Mouse (Mus musculus): ENCODE measurements around the gene Gm20388. TPM values are rescaled to one million over a fixed set of nuclear protein-coding genes. Genes with fewer than 3 reads are reported as not detected.

Gene Gm20388
- polyA plus RNA-seq, 1 experiment from 2014 or later = not detected

GRCm38 (mm10) chr8:123132953-123133352 is 3222.3 kb downstream of the Gm20388 start:
- Histone ChIP-seq H3K4me3 (no peak overlapping the region), H3K4me2 (no peak overlapping the region), H3K36me3 (no peaks in the 10 kb centered on the region), H3K4me1 (peaks cover 19% of the 10 kb centered on the region), H3K27me3 (no peaks in the 10 kb centered on the region), H3K27ac (no peak overlapping the region), H3K9me3 (0 out of 2 replicates have a peak, but pooled peaks cover 2% of the 10 kb centered on the region), H3K9ac (no peak overlapping the region)
- no peak for ATAC-seq (ENCODE audit: insufficient number of reproducible peaks, insufficient read depth, low FRiP score, low TSS enrichment, low read depth)
- 93% methylated on average over 2 of the region's 2 CpGs for WGBS

DNA sequence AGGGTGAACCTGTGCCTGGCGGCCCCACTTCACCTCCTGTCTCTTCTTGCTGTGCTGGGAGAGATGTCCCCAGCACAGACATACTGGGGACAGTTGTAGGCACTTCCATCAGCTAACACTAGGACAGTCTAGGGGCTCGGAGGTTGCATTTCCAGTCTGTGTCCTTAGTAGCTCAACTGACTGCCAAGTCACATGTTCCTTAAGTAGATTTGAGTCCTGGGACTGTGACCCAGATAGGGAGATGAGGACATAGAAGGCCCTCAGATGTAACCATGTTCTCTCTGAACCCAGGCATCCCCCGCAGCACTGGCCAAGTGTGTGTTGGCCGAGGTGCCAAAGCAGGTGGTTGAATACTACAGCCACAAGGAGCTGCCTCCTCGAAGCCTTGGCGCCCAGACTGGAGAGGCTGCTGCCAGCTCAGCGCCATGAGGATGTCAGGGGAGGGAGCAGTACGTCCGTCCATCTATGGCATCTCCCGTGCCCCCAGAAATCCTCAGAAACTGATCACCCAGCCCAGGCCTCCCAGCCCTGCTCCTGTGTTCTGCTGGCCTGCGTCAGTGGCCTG is 3223.6 kb downstream of the Gm20388 start:
- no peak for ATAC-seq (ENCODE audit: insufficient number of reproducible peaks, insufficient read depth, low FRiP score, low TSS enrichment, low read depth)
- H3K27ac ChIP-seq = no peak overlapping the region
- H3K4me2 ChIP-seq = no peak overlapping the region
- 88% methylated on average over 11 of the region's 11 CpGs for WGBS
- H3K9ac ChIP-seq = no peak overlapping the region
- no peak overlapping the region for H3K4me3 ChIP-seq
- H3K27me3 ChIP-seq = no peaks in the 10 kb centered on the region
- 0 out of 2 replicates have a peak, but pooled peaks cover 2% of the 10 kb centered on the region for H3K9me3 ChIP-seq
- H3K36me3 ChIP-seq = no peaks in the 10 kb centered on the region
- peaks cover 28% of the 10 kb centered on the region for H3K4me1 ChIP-seq

- H3K4me1 ChIP-seq = peaks cover 28% of the 10 kb centered on the region
- no peak overlapping the region for H3K9ac ChIP-seq
These were observed 3224.8 kb downstream of the Gm20388 start for GRCm38 (mm10) chr8:123135406-123135805.

DNA sequence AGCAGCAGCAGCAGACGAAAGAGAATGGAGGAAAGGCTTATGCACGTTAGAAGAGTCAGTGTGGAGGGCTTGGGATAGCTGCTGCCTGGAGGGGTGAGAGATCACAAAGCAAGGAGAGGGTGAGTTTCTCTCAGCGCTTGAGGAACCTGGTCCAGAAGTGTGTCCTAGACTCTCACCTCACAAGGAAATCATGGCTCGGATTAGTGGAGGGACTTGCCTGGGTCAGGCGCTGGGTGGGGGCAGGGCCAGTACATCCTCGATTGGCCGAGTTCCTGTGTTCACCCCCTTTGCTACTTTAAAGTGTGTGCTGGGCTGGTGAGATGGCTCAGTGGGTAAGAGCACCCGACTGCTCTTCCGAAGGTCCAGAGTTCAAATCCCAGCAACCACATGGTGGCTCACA is 3225.2 kb downstream of the Gm20388 start:
- Histone ChIP-seq H3K36me3 (no peaks in the 10 kb centered on the region), H3K9ac (no peak overlapping the region)
- WGBS = 42% methylated on average over 9 of the region's 9 CpGs

More at GRCm38 (mm10) chr8:123135406-123135805, 3224.8 kb downstream of the Gm20388 start:
- Histone ChIP-seq H3K27ac (no peak overlapping the region), H3K9me3 (0 out of 2 replicates have a peak, but pooled peaks cover 2% of the 10 kb centered on the region), H3K4me2 (no peak overlapping the region), H3K4me3 (no peak overlapping the region), H3K27me3 (no peaks in the 10 kb centered on the region), H3K36me3 (no peaks in the 10 kb centered on the region)
- 36% methylated on average over 7 of the region's 7 CpGs for WGBS
- ATAC-seq (ENCODE audit: insufficient number of reproducible peaks, insufficient read depth, low FRiP score, low TSS enrichment, low read depth) = no peak

GRCm38 (mm10) chr8:123136287-123136686 is 3225.6 kb downstream of the Gm20388 start:
- peaks cover 28% of the 10 kb centered on the region for H3K4me1 ChIP-seq
- no peak overlapping the region for H3K4me3 ChIP-seq
- WGBS = 73% methylated on average over 9 of the region's 9 CpGs
- H3K4me2 ChIP-seq = no peak overlapping the region
- peak overlapping the region; percentile 28; the same call in 1 of the 2 replicates for H3K27ac ChIP-seq
- 0 out of 2 replicates have a peak, but pooled peaks cover 2% of the 10 kb centered on the region for H3K9me3 ChIP-seq
- H3K27me3 ChIP-seq = no peaks in the 10 kb centered on the region
- H3K36me3 ChIP-seq = no peaks in the 10 kb centered on the region
- no peak overlapping the region for H3K9ac ChIP-seq
- ATAC-seq (ENCODE audit: insufficient number of reproducible peaks, insufficient read depth, low FRiP score, low TSS enrichment, low read depth) = no peak

More for the DNA sequence above, 3225.2 kb downstream of the Gm20388 start:
- ATAC-seq (ENCODE audit: insufficient number of reproducible peaks, insufficient read depth, low FRiP score, low TSS enrichment, low read depth) = no peak
- Histone ChIP-seq H3K4me2 (no peak overlapping the region), H3K4me3 (no peak overlapping the region), H3K27me3 (no peaks in the 10 kb centered on the region), H3K9me3 (0 out of 2 replicates have a peak, but pooled peaks cover 2% of the 10 kb centered on the region), H3K4me1 (peaks cover 28% of the 10 kb centered on the region), H3K27ac (no peak overlapping the region)

- 11% methylated on average over 2 of the region's 2 CpGs for WGBS
- Histone ChIP-seq H3K27ac (peak overlapping the region; percentile 82), H3K9ac (peak overlapping the region; percentile 53; the same call in 1 of the 2 replicates), H3K4me3 (no peak overlapping the region), H3K4me1 (peaks cover 39% of the 10 kb centered on the region), H3K36me3 (no peaks in the 10 kb centered on the region), H3K27me3 (no peaks in the 10 kb centered on the region), H3K4me2 (no peak overlapping the region), H3K9me3 (0 out of 2 replicates have a peak, but pooled peaks cover 2% of the 10 kb centered on the region)
- ATAC-seq (ENCODE audit: insufficient number of reproducible peaks, insufficient read depth, low FRiP score, low TSS enrichment, low read depth) = peak; percentile 86
These were observed 3227.0 kb downstream of the Gm20388 start for GRCm38 (mm10) chr8:123137645-123138077.

- ATAC-seq (ENCODE audit: insufficient number of reproducible peaks, insufficient read depth, low FRiP score, low TSS enrichment, low read depth) = no peak
- H3K36me3 ChIP-seq = no peaks in the 10 kb centered on the region
- no peak overlapping the region for H3K4me2 ChIP-seq
- H3K27ac ChIP-seq = peak overlapping the region; percentile 82
- peaks cover 39% of the 10 kb centered on the region for H3K4me1 ChIP-seq
- H3K27me3 ChIP-seq = no peaks in the 10 kb centered on the region
- 59% methylated on average over 4 of the region's 4 CpGs for WGBS
- no peaks in the 10 kb centered on the region for H3K9me3 ChIP-seq
- no peak overlapping the region for H3K4me3 ChIP-seq
- no peak overlapping the region for H3K9ac ChIP-seq
These were observed 3228.1 kb downstream of the Gm20388 start for GRCm38 (mm10) chr8:123138741-123139140.

GRCm38 (mm10) chr8:123141741-123142462 is 3231.3 kb downstream of the Gm20388 start:
- Histone ChIP-seq H3K27ac (peak overlapping the region; percentile 88), H3K36me3 (no peaks in the 10 kb centered on the region), H3K9me3 (no peaks in the 10 kb centered on the region), H3K4me3 (no peak overlapping the region), H3K9ac (no peak overlapping the region), H3K4me1 (peaks cover 37% of the 10 kb centered on the region), H3K27me3 (no peaks in the 10 kb centered on the region), H3K4me2 (no peak overlapping the region)
- 48% methylated on average over 14 of the region's 14 CpGs for WGBS
- ATAC-seq (ENCODE audit: insufficient number of reproducible peaks, insufficient read depth, low FRiP score, low TSS enrichment, low read depth) = no peak

GRCm38 (mm10) chr8:123145279-123145678 is 3234.6 kb downstream of the Gm20388 start:
- H3K36me3 ChIP-seq = no peaks in the 10 kb centered on the region
- H3K27me3 ChIP-seq = no peaks in the 10 kb centered on the region
- H3K4me3 ChIP-seq = no peak overlapping the region
- WGBS = 39% methylated on average over 6 of the region's 6 CpGs
- no peaks in the 10 kb centered on the region for H3K9me3 ChIP-seq
- H3K4me1 ChIP-seq = peaks cover 18% of the 10 kb centered on the region
- H3K27ac ChIP-seq = peak overlapping the region; percentile 60; the same call in 1 of the 2 replicates
- no peak overlapping the region for H3K4me2 ChIP-seq
- H3K9ac ChIP-seq = no peak overlapping the region
- no peak for ATAC-seq (ENCODE audit: insufficient number of reproducible peaks, insufficient read depth, low FRiP score, low TSS enrichment, low read depth)

- peak overlapping the region; percentile 62 for H3K27ac ChIP-seq
- ATAC-seq (ENCODE audit: insufficient number of reproducible peaks, insufficient read depth, low FRiP score, low TSS enrichment, low read depth) = no peak
- H3K27me3 ChIP-seq = no peaks in the 10 kb centered on the region
- H3K36me3 ChIP-seq = no peaks in the 10 kb centered on the region
- no peak overlapping the region for H3K9ac ChIP-seq
- WGBS = 64% methylated on average over 7 of the region's 7 CpGs
- H3K9me3 ChIP-seq = no peaks in the 10 kb centered on the region
- peaks cover 23% of the 10 kb centered on the region for H3K4me1 ChIP-seq
- no peak overlapping the region for H3K4me3 ChIP-seq
- no peak overlapping the region for H3K4me2 ChIP-seq
These were observed 3235.7 kb downstream of the Gm20388 start for GRCm38 (mm10) chr8:123146390-123146789.

GRCm38 (mm10) chr8:123150737-123151171 is 3240.1 kb downstream of the Gm20388 start:
- ATAC-seq (ENCODE audit: insufficient number of reproducible peaks, insufficient read depth, low FRiP score, low TSS enrichment, low read depth) = no peak
- Histone ChIP-seq H3K4me2 (no peak overlapping the region), H3K4me3 (no peak overlapping the region), H3K9ac (no peak overlapping the region), H3K36me3 (no peaks in the 10 kb centered on the region), H3K4me1 (peaks cover 18% of the 10 kb centered on the region), H3K27ac (no peak overlapping the region), H3K27me3 (no peaks in the 10 kb centered on the region), H3K9me3 (no peaks in the 10 kb centered on the region)
- WGBS = 48% methylated on average over 9 of the region's 9 CpGs

DNA sequence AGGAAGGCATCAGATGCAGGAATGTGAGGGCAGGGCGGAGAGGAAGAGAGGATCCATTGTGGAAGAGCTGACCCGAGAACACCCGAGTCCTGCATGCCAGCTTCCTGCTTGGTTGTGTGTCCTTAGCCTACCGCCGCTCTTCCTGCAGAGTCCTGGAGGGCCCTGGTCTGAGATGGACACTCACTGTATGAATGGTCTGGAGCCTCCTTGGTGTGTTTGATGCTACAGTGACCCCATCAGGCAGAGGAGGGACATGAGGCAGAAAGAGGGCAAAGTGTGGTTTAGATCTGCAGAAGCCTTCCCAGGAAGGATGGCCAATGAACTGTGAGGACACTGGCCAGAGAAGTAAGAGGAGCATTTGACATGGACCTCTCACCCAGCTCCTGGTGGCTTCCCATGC is 3244.5 kb downstream of the Gm20388 start:
- H3K36me3 ChIP-seq = no peaks in the 10 kb centered on the region
- H3K4me3 ChIP-seq = no peak overlapping the region
- H3K4me2 ChIP-seq = no peak overlapping the region
- H3K9me3 ChIP-seq = no peaks in the 10 kb centered on the region
- H3K9ac ChIP-seq = no peak overlapping the region
- H3K27ac ChIP-seq = no peak overlapping the region
- 64% methylated on average over 5 of the region's 5 CpGs for WGBS
- ATAC-seq (ENCODE audit: insufficient number of reproducible peaks, insufficient read depth, low FRiP score, low TSS enrichment, low read depth) = no peak
- peaks cover 43% of the 10 kb centered on the region for H3K4me1 ChIP-seq
- H3K27me3 ChIP-seq = no peaks in the 10 kb centered on the region
